Mouse (Mus musculus) liver, embryonic 14.5 days (tissue): ENCODE data around the gene Slc22a1. TPM values are rescaled to one million over a fixed set of nuclear protein-coding genes. Genes with fewer than 3 reads are reported as not detected.

ENCODE experiments used
- ATAC-seq: fragments of 200-750 bp; cut with Nextera tagmentation; 2 replicates; pipeline ENCODE4 v1.8.0; 2017; ENCODE audit warnings: moderate number of reproducible peaks, mild to moderate bottlenecking, moderate library complexity; ENCODE audit not compliant: insufficient read depth
- DNase-seq, 3 experiments: peaks; one replicate each; pipeline ENCODE4 v3.0.0-alpha.2; 2012 to 2013; ENCODE audit warnings: low read depth in 3 of 3, low spot score in 3 of 3
- H3K27ac ChIP-seq: fragments of 300-500 bp; sonication (generic); 2 replicates; pipeline ENCODE4 v1.5.1; 2014; ENCODE audit warnings: moderate library complexity, mild to moderate bottlenecking, control low read depth, inconsistent platforms
- H3K27me3 ChIP-seq: fragments of 300-500 bp; sonication (generic); 2 replicates; pipeline ENCODE4 v1.6.1; 2014; ENCODE audit warnings: mild to moderate bottlenecking, low read length, moderate library complexity; ENCODE audit not compliant: control insufficient read depth, insufficient read depth
- H3K36me3 ChIP-seq: fragments of 300-500 bp; sonication (generic); replicated peaks from 2 replicates; pipeline ENCODE4 v1.6.1; 2014; ENCODE audit warnings: low read depth; ENCODE audit not compliant: control insufficient read depth, insufficient read depth
- H3K4me1 ChIP-seq, 2 experiments: fragments of 200-500 bp in 1 of 2; fragments of 300-500 bp in 1 of 2; sonication (generic) in 1 of 2; replicated peaks; 2 replicates each; pipeline ENCODE4 v1.6.1; 2012 to 2014; ENCODE audit warnings: antibody characterized with exemption in 1 of 2, inconsistent platforms in 1 of 2, low read length in 1 of 2; ENCODE audit not compliant: control insufficient read depth in 2 of 2, insufficient read depth in 2 of 2
- H3K4me2 ChIP-seq: fragments of 300-500 bp; sonication (generic); 2 replicates; pipeline ENCODE4 v1.6.1; 2014; ENCODE audit warnings: low read depth, mild to moderate bottlenecking, control low read depth, moderate library complexity
- H3K4me3 ChIP-seq, 2 experiments: fragments of 200-500 bp in 1 of 2; fragments of 300-500 bp in 1 of 2; sonication (generic) in 1 of 2; 2 replicates each; pipeline ENCODE4 v1.5.1; 2012 to 2014; ENCODE audit warnings: low read depth in 2 of 2, low read length in 2 of 2, mild to moderate bottlenecking in 2 of 2, control low read depth in 1 of 2, inconsistent platforms in 1 of 2, moderate library complexity in 1 of 2; ENCODE audit not compliant: insufficient read depth in 1 of 2
- H3K9ac ChIP-seq: fragments of 300-500 bp; sonication (generic); replicated peaks from 2 replicates; pipeline ENCODE4 v1.6.1; 2014; ENCODE audit warnings: mild to moderate bottlenecking, control low read depth, moderate library complexity
- H3K9me3 ChIP-seq: fragments of 300-500 bp; sonication (generic); 2 replicates; pipeline ENCODE4 v1.6.1; 2016; ENCODE audit warnings: low read length, mixed read lengths; ENCODE audit not compliant: control insufficient read depth
- CTCF ChIP-seq: IDR thresholded peaks from 2 replicates; pipeline ENCODE4 v1.5.1; 2016; ENCODE audit warnings: antibody characterized with exemption, low read depth, control low read depth
- EP300 ChIP-seq: IDR thresholded peaks from 2 replicates; pipeline ENCODE4 v1.6.1; 2016; ENCODE audit warnings: antibody characterized with exemption, low read depth
- WGBS: fragments of 180-500 bp; shearing (Covaris S2); extraction: QIAGEN DNeasy Blood & Tissue Kit; methylation state at CpG from one replicate; pipeline ENCODE4 v1.1.7; 2014; ENCODE audit not compliant: insufficient replicate concordance; 5-methylcytosine and 5-hydroxymethylcytosine counted together
- polyA plus RNA-seq, 2 experiments: library from polyadenylated mRNA; depleted of rRNA in 1 of 2; stranded (reverse) in 1 of 2; unstranded in 1 of 2; fragments of >200 nt; fragmentation: Nextera tagmentation in 1 of 2; extraction: Ambion mirVana in 1 of 2; gene quantifications; 2 replicates each; pipeline versions ENCODE4 v1.2.1 to v1.2.3; 2012 to 2014

The Slc22a1 gene
- polyA plus RNA-seq, 2 experiments, result 0.11 TPM; not detected in 1

GRCm38 (mm10) chr17:12721118-12721886 lies 45.7 kb upstream of the Slc22a1 start:
- Histone ChIP-seq H3K27me3 (no peaks in the 10 kb centered on the region), H3K9ac (no peak overlapping the region), H3K27ac (no peak overlapping the region), H3K36me3 (no peaks in the 10 kb centered on the region), H3K4me1 (peaks cover 16 to 22% of the 10 kb centered on the region in 2 experiments), H3K9me3 (no peaks in the 10 kb centered on the region), H3K4me2 (no peak overlapping the region), H3K4me3 (no peak overlapping the region)
- DNase-seq (no peak), ATAC-seq (no peak)
- TF ChIP-seq CTCF (no peak), EP300 (no peak)
- WGBS, result 51% methylated on average over 5 of the region's 5 CpGs

DNA sequence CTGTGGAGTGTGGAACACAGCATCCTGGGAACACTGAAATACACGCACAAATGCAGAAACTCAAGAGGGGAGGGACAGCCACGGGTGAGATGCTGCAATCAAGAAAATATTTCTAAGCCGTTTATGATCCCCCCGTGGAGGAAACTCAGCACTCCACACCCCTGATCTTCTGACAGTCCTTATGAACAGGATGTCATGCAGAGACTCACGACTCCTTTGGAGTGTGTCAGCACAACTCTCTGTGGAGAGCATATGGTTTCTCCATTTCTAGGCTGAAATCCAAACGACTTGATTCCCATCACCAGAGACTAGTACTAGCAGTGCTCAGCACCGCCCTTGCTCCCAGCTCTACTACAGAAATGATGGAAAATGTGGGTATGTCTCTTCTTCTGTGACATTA lies 42.6 kb upstream of the Slc22a1 start:
- no peak overlapping the region for H3K4me3 ChIP-seq
- peaks cover 3% of the 10 kb centered on the region; the same call in 1 of the 2 replicates for H3K36me3 ChIP-seq
- H3K4me1 ChIP-seq, result peaks cover 0 to 3% of the 10 kb centered on the region in 2 experiments; a peak in 1 of 4 replicates
- no peak for ATAC-seq
- no peak overlapping the region for H3K9ac ChIP-seq
- no peaks in the 10 kb centered on the region for H3K27me3 ChIP-seq
- 51% methylated on average over 7 of the region's 7 CpGs for WGBS
- no peak overlapping the region for H3K27ac ChIP-seq
- no peak for TF ChIP-seq EP300
- no peak for TF ChIP-seq CTCF
- H3K4me2 ChIP-seq, result no peak overlapping the region
- H3K9me3 ChIP-seq, result no peaks in the 10 kb centered on the region
- no peak for DNase-seq

DNA sequence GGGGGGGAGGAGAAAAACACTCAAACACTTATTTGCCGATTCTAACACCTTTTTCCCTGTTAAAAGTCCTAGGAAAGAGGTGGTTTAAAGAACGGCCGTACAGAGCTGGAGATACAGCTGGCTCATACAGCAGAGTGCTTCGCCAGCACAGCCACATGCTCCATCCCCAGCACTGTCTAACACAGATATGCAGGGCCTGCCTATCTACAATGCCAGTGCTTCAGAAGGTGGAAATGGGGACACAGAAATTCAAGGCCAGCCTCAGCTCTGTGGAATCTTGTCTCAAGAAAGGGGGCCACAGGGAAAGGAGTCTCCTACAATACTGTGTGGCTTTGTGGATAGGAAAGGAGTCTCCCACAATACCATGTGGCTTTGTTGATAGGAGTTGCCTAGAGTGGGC lies 41.8 kb upstream of the Slc22a1 start:
- H3K4me2 ChIP-seq, result no peak overlapping the region
- DNase-seq, result no peak
- peaks cover 3% of the 10 kb centered on the region; the same call in 1 of the 2 replicates for H3K36me3 ChIP-seq
- WGBS, result 46% methylated on average over 4 of the region's 4 CpGs
- no peak overlapping the region for H3K4me3 ChIP-seq
- H3K4me1 ChIP-seq, result peaks cover 0 to 3% of the 10 kb centered on the region in 2 experiments; a peak in 1 of 4 replicates
- ATAC-seq, result peak; percentile 61; the same call in 1 of the 2 replicates
- no peaks in the 10 kb centered on the region for H3K27me3 ChIP-seq
- H3K9me3 ChIP-seq, result no peaks in the 10 kb centered on the region
- H3K9ac ChIP-seq, result no peak overlapping the region
- H3K27ac ChIP-seq, result no peak overlapping the region
- TF ChIP-seq EP300 (peak; percentile 56), CTCF (no peak)

DNA sequence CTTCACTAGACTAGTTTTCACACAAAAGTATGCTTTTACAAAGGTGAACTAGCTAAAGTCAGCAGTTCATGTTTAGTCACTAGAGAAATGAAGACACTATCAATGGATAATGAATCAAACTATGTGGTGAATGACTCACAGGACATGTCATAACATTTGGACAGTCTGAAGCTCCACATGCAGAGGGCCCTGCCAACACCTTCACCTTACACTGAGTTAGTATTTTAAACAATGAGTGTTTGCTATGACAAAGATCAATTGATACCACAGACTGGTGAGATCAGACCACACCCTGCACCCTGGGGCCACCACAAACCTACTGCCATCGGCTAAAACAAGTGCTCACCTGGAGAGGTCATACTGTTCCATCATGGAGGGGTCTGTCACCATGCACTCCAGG lies 39.4 kb upstream of the Slc22a1 start:
- TF ChIP-seq EP300 (no peak), CTCF (no peak)
- 18% methylated on average over 1 of the region's 1 CpGs for WGBS
- ATAC-seq (no peak), DNase-seq (no peak)
- no peaks in the 10 kb centered on the region for H3K9me3 ChIP-seq
- no peak overlapping the region for H3K9ac ChIP-seq
- peaks cover 3% of the 10 kb centered on the region for H3K36me3 ChIP-seq
- no peak overlapping the region for H3K27ac ChIP-seq
- H3K4me3 ChIP-seq, result no peak overlapping the region
- no peak overlapping the region for H3K4me2 ChIP-seq
- peaks cover 0 to 3% of the 10 kb centered on the region in 2 experiments; a peak in 1 of 4 replicates for H3K4me1 ChIP-seq
- no peaks in the 10 kb centered on the region; the same call in 1 of the 2 replicates for H3K27me3 ChIP-seq

DNA sequence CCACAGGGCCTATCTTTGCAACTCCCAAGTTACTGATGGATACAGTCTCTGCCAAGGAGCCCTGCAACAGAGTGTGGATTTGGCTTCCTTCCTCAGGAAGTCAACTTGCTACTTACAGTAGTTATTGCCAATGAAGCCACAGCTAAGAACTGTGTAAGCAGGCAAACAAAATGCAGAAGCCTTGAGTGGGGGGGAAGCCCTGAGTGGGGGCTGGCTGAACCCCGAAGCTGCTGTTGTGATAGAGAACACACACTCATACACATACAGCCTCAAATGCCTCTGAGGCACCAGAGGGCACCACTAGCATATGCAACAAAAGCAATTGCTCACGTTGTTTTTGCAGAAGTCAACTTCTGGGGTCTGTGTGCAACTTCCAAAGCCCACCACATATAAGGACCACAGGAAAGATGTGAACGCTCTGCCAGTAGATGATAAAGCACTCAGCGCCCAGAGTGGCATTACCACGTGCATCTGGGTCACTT lies 38.5 kb upstream of the Slc22a1 start:
- 18% methylated on average over 5 of the region's 5 CpGs for WGBS
- no peaks in the 10 kb centered on the region for H3K9me3 ChIP-seq
- H3K4me3 ChIP-seq, result no peak overlapping the region
- H3K9ac ChIP-seq, result no peak overlapping the region
- no peak overlapping the region for H3K4me2 ChIP-seq
- peaks cover 3% of the 10 kb centered on the region for H3K36me3 ChIP-seq
- no peak for TF ChIP-seq EP300
- TF ChIP-seq CTCF, result peak; percentile 37; the same call in 1 of the 2 replicates
- peaks cover 0 to 3% of the 10 kb centered on the region in 2 experiments; a peak in 1 of 4 replicates for H3K4me1 ChIP-seq
- DNase-seq (no peak), ATAC-seq (no peak)
- no peak overlapping the region for H3K27ac ChIP-seq
- no peaks in the 10 kb centered on the region; the same call in 1 of the 2 replicates for H3K27me3 ChIP-seq
